Mouse (Mus musculus) heart, embryonic 14.5 days (tissue): ENCODE measurements around the gene Kcnd3. TPM values are rescaled to one million over a fixed set of nuclear protein-coding genes. Genes with fewer than 3 reads are reported as not detected.

Source experiments
- ATAC-seq: fragments of 200-750 bp; cut with Nextera tagmentation; 2 replicates; pipeline ENCODE4 v1.8.0; 2017; ENCODE audit warnings: low read depth, moderate TSS enrichment; ENCODE audit not compliant: insufficient number of reproducible peaks, insufficient read depth, low FRiP score
- H3K27ac ChIP-seq, 2 experiments: fragments of 200-500 bp in 1 of 2; fragments of 300-500 bp in 1 of 2; sonication (generic) in 1 of 2; replicated peaks in 1 of 2; 2 replicates each; pipeline ENCODE4 v1.5.1; 2012 to 2014; ENCODE audit warnings: low read depth in 2 of 2, low read length in 2 of 2, control low read depth in 1 of 2, mild to moderate bottlenecking in 1 of 2, mixed read lengths in 1 of 2; ENCODE audit not compliant: control insufficient read depth in 1 of 2, insufficient read depth in 1 of 2
- H3K27me3 ChIP-seq: fragments of 300-500 bp; sonication (generic); 2 replicates; pipeline ENCODE4 v1.6.1; 2014; ENCODE audit warnings: mild to moderate bottlenecking, low read length, control low read depth; ENCODE audit not compliant: control insufficient read depth, insufficient read depth
- H3K36me3 ChIP-seq: fragments of 300-500 bp; sonication (generic); 2 replicates; pipeline ENCODE4 v1.6.1; 2014; ENCODE audit warnings: mild to moderate bottlenecking, control low read depth, low read length, mixed read lengths; ENCODE audit not compliant: control insufficient read depth, insufficient read depth
- H3K4me1 ChIP-seq, 2 experiments: fragments of 200-500 bp in 1 of 2; fragments of 300-500 bp in 1 of 2; sonication (generic) in 1 of 2; 2 replicates each; pipeline ENCODE4 v1.6.1; 2012 to 2014; ENCODE audit warnings: low read length in 2 of 2, control low read depth in 1 of 2, mixed read lengths in 1 of 2; ENCODE audit not compliant: control insufficient read depth in 2 of 2, insufficient read depth in 2 of 2
- H3K4me2 ChIP-seq: fragments of 300-500 bp; sonication (generic); 2 replicates; pipeline ENCODE4 v1.6.1; 2014; ENCODE audit warnings: mild to moderate bottlenecking, low read length
- H3K4me3 ChIP-seq, 2 experiments: fragments of 200-500 bp in 1 of 2; fragments of 300-500 bp in 1 of 2; sonication (generic) in 1 of 2; 2 replicates each; pipeline ENCODE4 v1.5.1; 2012 to 2014; ENCODE audit warnings: low read length in 2 of 2, mild to moderate bottlenecking in 2 of 2, control low read depth in 1 of 2, low read depth in 1 of 2, moderate library complexity in 1 of 2; ENCODE audit not compliant: control insufficient read depth in 1 of 2, insufficient read depth in 1 of 2
- H3K9ac ChIP-seq: fragments of 300-500 bp; sonication (generic); 2 replicates; pipeline ENCODE4 v1.6.1; 2014; ENCODE audit warnings: mild to moderate bottlenecking, low read length
- H3K9me3 ChIP-seq: fragments of 300-500 bp; sonication (generic); 2 replicates; pipeline ENCODE4 v1.6.1; 2016; ENCODE audit warnings: low read length, control low read depth; ENCODE audit not compliant: control insufficient read depth
- whole genome bisulfite sequencing: fragments of 180-500 bp; shearing (Covaris S2); extraction: QIAGEN DNeasy Blood & Tissue Kit; methylation state at CpG from one replicate; pipeline ENCODE4 v1.1.7; 2014; 5-methylcytosine and 5-hydroxymethylcytosine counted together
- polyA plus RNA-seq: library from polyadenylated mRNA; unstranded; fragments of >200 nt; fragmentation: Nextera tagmentation; extraction: Ambion mirVana; gene quantifications from 2 replicates; pipeline ENCODE4 v1.2.1, GENCODE M21; 2014

The Kcnd3 gene
- polyA plus RNA-seq, 1 experiment from 2014 or later: 0.91 TPM

- no peak for ATAC-seq
- Histone ChIP-seq H3K9ac (no peak overlapping the region), H3K4me3 (no peak overlapping the region), H3K36me3 (no peaks in the 10 kb centered on the region), H3K27ac (no peak overlapping the region), H3K9me3 (no peaks in the 10 kb centered on the region), H3K4me1 (peaks cover 0 to 3% of the 10 kb centered on the region in 2 experiments; a peak in 1 of 4 replicates), H3K4me2 (no peak overlapping the region), H3K27me3 (no peaks in the 10 kb centered on the region)
- 86% methylated on average over 5 of the region's 5 CpGs for WGBS
These were observed 41.3 kb upstream of the Kcnd3 start for GRCm38 (mm10) chr3:105410810-105411209.

- Histone ChIP-seq H3K4me2 (no peak overlapping the region), H3K9me3 (no peaks in the 10 kb centered on the region), H3K4me1 (no peaks in the 10 kb centered on the region), H3K4me3 (no peak overlapping the region), H3K27ac (no peak overlapping the region), H3K36me3 (no peaks in the 10 kb centered on the region), H3K9ac (no peak overlapping the region), H3K27me3 (no peaks in the 10 kb centered on the region)
- no peak for ATAC-seq
- 75% methylated on average over 4 of the region's 4 CpGs for WGBS
These were observed 40.4 kb upstream of the Kcnd3 start for GRCm38 (mm10) chr3:105411776-105412175.

GRCm38 (mm10) chr3:105412229-105412628 is 39.9 kb upstream of the Kcnd3 start:
- WGBS: 80% methylated on average over 2 of the region's 2 CpGs
- ATAC-seq: no peak

GRCm38 (mm10) chr3:105412681-105413080 is 39.4 kb upstream of the Kcnd3 start:
- no peaks in the 10 kb centered on the region for H3K9me3 ChIP-seq
- H3K27ac ChIP-seq: no peak overlapping the region
- no peak for ATAC-seq
- no peak overlapping the region for H3K4me3 ChIP-seq
- no peaks in the 10 kb centered on the region for H3K4me1 ChIP-seq
- H3K36me3 ChIP-seq: no peaks in the 10 kb centered on the region
- no peak overlapping the region for H3K4me2 ChIP-seq
- H3K9ac ChIP-seq: no peak overlapping the region
- no peaks in the 10 kb centered on the region for H3K27me3 ChIP-seq

More at GRCm38 (mm10) chr3:105412229-105412628, 39.9 kb upstream of the Kcnd3 start:
- Histone ChIP-seq H3K27ac (no peak overlapping the region), H3K27me3 (no peaks in the 10 kb centered on the region), H3K4me3 (no peak overlapping the region), H3K9me3 (no peaks in the 10 kb centered on the region), H3K9ac (no peak overlapping the region), H3K36me3 (no peaks in the 10 kb centered on the region), H3K4me2 (no peak overlapping the region), H3K4me1 (no peaks in the 10 kb centered on the region)

GRCm38 (mm10) chr3:105418441-105418840 is 33.7 kb upstream of the Kcnd3 start:
- Histone ChIP-seq H3K9me3 (peaks cover 13% of the 10 kb centered on the region), H3K4me2 (no peak overlapping the region), H3K4me3 (no peak overlapping the region), H3K27ac (no peak overlapping the region), H3K27me3 (no peaks in the 10 kb centered on the region), H3K4me1 (peaks cover 0 to 3% of the 10 kb centered on the region in 2 experiments; a peak in 2 of 4 replicates), H3K9ac (no peak overlapping the region), H3K36me3 (no peaks in the 10 kb centered on the region)
- no peak for ATAC-seq
- WGBS: 86% methylated on average over 1 of the region's 1 CpGs

- Histone ChIP-seq H3K36me3 (no peaks in the 10 kb centered on the region), H3K27me3 (no peaks in the 10 kb centered on the region), H3K4me2 (no peak overlapping the region), H3K27ac (no peak overlapping the region), H3K9ac (no peak overlapping the region), H3K4me1 (peaks cover 0 to 5% of the 10 kb centered on the region in 2 experiments; a peak in 2 of 4 replicates), H3K9me3 (peaks cover 13% of the 10 kb centered on the region), H3K4me3 (no peak overlapping the region)
- ATAC-seq: no peak
These were observed 29.7 kb upstream of the Kcnd3 start for GRCm38 (mm10) chr3:105422391-105422790.

GRCm38 (mm10) chr3:105423427-105423826 is 28.7 kb upstream of the Kcnd3 start:
- Histone ChIP-seq H3K4me3 (no peak overlapping the region), H3K4me1 (peaks cover 0 to 5% of the 10 kb centered on the region in 2 experiments; a peak in 2 of 4 replicates), H3K4me2 (no peak overlapping the region), H3K27ac (no peak overlapping the region; a peak in 2 of 4 replicates), H3K9me3 (peaks cover 13% of the 10 kb centered on the region), H3K9ac (no peak overlapping the region), H3K27me3 (no peaks in the 10 kb centered on the region), H3K36me3 (no peaks in the 10 kb centered on the region)
- 32% methylated on average over 4 of the region's 4 CpGs for WGBS
- ATAC-seq: no peak

GRCm38 (mm10) chr3:105428586-105428985 is 23.5 kb upstream of the Kcnd3 start:
- Histone ChIP-seq H3K4me2 (no peak overlapping the region), H3K9ac (no peak overlapping the region), H3K4me3 (no peak overlapping the region), H3K9me3 (no peaks in the 10 kb centered on the region), H3K4me1 (peaks cover 0 to 1% of the 10 kb centered on the region in 2 experiments; a peak in 2 of 4 replicates), H3K36me3 (no peaks in the 10 kb centered on the region), H3K27me3 (no peaks in the 10 kb centered on the region), H3K27ac (no peak overlapping the region)
- ATAC-seq: no peak
